Mouse (Mus musculus) left cerebral cortex, adult 9 months (tissue): Measurements from ENCODE around the gene Itprid2.

Source experiments
- DNase-seq, 2 experiments: peaks; one replicate each; pipeline ENCODE4 v3.0.0; 2022; ENCODE audit warnings: low spot score in 2 of 2

Itprid2 gene

GRCm38 (mm10) chr2:79651185-79651584, 16.0 kb downstream of the Itprid2 start:
- DNase-seq, result no peak

GRCm38 (mm10) chr2:79651701-79652100, 16.5 kb downstream of the Itprid2 start:
- no peak for DNase-seq

- DNase-seq, result no peak
Observed at GRCm38 (mm10) chr2:79652502-79652901, 17.4 kb downstream of the Itprid2 start.

GRCm38 (mm10) chr2:79653093-79653808, 18.1 kb downstream of the Itprid2 start:
- DNase-seq, result peak in 1 of 2 experiments; percentile 39

GRCm38 (mm10) chr2:79653809-79654164, 18.6 kb downstream of the Itprid2 start:
- no peak for DNase-seq

GRCm38 (mm10) chr2:79657062-79657461, 21.9 kb downstream of the Itprid2 start:
- DNase-seq, result no peak

- DNase-seq, result no peak
Observed at GRCm38 (mm10) chr2:79660417-79661185, 25.4 kb downstream of the Itprid2 start.

DNA sequence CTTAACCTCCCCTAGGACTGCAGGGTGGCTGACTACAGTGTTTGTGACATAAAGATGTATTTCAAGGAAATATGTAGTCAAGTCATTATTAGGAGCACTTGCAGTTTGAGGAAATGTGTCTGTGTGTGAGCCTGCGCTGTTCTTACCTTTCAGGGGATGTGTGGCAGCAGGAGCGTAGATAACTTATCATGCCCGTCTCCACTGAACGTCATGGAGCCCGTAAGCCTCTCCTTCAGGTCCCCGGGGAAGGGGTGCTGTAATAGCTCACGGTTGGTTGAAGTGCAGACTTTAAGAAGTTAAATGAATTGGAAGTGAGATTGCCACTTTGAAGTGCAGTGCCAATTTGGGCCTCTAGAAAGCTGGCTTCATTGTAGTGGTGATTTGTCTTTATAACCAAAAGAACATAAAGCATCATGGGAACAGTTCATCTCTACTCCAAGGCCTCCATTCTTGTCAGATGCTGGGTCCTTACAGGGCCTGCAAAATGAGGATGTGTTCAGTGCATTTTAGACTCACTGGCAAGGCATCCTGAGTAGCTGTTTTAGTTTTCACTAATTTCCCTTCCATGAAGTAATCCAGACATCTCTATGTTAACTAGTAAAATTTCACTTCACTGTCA, 26.4 kb downstream of the Itprid2 start:
- no peak for DNase-seq

DNA sequence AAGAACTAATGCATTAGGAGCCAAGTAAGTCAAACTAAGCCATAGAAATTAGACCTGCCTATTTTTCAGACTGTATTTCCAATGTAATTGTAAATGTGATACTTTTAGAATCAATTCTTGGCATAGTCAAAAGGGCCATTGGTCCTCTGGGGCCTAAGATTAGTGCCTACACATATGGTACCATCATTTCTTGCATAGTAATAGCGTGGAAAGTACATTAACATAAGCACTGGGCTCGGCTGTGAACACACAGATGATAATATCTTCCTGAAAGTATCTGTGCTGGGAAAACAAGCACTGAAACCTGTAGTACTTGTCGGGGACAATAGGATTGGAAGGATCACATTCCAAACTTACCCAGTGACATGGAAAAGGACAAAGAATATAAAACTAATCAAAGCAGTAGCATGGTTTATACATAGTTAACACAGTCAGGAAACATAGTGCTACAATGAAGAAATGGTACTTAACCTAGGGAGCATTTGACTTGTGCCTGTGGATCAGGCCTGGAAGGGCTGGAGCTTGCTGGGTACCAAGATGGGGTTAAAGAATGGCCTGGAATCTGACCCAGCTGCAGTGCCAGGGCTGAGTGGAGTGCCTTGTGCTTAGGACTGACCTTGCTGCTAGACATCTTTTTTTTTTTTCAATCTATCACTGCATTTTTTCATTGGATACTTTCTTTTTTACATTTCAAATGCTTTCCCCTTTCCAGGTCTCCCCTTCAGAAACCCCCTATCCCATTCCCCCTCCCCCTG, 29.6 kb downstream of the Itprid2 start:
- DNase-seq, result no peak

DNA sequence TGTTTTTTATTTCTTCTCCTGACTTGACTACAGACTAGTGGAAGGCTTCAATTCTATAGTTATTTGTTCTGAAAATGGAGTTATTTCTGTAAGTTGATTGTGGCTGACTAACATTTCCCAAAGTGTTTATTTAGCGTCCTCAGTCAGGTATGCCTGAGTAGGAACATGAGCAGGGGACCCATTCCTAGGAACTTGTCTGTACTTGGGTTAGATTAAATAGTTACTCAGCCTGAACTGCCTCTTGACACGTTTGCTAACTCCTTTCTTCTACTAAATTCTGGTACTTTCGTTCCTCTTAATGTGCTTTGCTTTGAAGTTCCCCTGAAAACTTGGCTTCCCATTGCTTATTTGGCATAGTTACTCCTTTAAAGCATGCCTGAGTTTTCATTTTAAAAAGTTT, 30.3 kb downstream of the Itprid2 start:
- no peak for DNase-seq

DNA sequence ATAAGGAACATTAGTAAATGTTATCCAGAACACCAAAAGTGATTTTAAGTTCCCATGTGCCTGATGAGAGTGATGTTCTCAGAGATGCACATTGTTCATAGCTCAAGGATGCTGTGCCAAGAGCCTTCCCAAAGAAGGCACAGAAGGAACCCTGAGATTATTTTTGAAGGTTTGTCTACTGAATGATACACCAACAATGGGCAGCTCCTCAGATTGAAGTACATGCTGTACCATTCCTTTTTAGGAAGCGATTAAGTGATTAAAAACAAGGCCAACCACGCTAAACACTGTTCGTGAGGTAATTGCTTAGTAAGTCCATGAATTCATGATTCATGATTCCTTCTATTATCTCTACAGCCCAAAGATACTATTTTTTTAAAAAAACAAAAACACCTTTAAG, 40.1 kb downstream of the Itprid2 start:
- DNase-seq, result no peak

GRCm38 (mm10) chr2:79677663-79678257, 42.6 kb downstream of the Itprid2 start:
- DNase-seq, result no peak

DNA sequence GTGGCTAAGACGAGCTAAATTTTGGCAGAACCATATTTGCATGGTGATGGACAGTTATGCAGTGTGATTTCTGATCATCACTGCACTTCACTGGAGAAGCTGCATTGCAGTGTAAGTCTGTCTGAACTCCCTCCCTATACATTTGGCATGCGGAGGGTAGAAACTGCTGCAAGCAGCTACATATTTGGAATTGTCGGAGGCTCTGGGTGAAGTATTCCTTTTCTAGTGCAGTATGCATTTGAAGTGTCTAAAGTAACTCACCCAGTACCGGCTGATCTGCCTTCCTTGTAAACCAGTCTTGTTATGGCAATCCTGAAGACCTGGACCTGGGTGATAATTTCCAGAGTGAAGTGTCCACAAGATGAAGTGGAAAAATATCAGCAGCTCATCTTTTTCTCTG, 46.5 kb downstream of the Itprid2 start:
- DNase-seq, result no peak

DNA sequence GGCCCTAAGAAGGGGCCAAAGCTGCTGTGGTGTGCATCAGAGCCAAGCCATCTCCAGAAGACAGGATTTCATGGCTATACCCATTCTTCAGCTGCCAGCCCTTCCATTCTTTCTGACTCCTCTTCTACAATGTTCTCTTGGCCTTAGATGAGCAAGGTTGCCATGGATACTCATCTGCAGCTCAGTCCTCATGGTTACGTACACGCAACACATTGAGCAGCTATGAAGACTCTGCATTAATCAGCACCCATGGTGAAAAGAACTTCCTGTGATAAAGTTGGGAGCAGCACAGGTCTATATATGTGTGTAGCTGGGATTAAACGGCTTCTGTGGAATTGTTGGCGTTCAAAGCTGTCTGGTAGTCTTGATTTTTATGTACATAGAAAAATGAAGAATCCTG, 48.1 kb downstream of the Itprid2 start:
- no peak for DNase-seq

DNA sequence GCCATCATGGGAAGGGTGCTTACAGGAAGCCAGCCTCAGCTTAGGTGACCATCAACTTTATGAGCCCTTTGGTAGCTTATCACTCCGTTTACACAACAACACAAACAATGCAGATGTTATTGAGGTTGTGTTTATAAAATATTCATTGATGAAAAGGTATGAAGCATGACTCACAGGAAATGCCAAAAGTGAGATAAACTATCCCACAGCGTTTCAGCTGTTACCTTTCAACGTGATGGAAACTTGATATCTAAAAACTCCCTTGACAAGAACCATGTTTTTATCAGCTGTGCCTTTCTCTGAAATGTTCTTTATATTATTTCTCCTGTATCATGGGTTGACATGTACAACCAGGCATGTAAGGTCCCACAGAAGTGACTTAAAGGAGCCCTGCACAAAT, 55.7 kb downstream of the Itprid2 start:
- DNase-seq, result no peak

GRCm38 (mm10) chr2:79695190-79695589, 60.0 kb downstream of the Itprid2 start:
- DNase-seq, result no peak

DNA sequence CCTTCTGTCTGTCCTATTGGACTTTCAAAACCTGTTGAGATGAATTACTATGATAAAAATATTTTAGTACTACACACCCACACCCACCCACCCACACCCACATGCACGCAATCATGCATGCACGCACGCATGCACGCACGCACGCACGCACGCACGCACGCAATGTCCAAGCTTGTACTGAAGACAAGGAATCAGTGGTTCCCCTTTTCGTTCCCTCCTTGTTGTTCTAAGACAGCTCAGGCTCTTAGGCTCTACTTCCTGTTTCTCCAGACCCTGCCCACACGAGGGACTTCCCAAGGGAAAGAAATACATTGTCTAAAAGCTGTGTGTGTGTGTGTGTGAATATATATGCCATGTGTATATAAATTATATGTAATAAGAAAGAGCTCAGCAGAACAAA, 60.8 kb downstream of the Itprid2 start:
- DNase-seq, result no peak

GRCm38 (mm10) chr2:79696478-79697230, 61.5 kb downstream of the Itprid2 start:
- peak in 1 of 2 experiments; percentile 15 for DNase-seq

- DNase-seq, result no peak
Observed at GRCm38 (mm10) chr2:79698166-79698565, 63.0 kb downstream of the Itprid2 start.

DNA sequence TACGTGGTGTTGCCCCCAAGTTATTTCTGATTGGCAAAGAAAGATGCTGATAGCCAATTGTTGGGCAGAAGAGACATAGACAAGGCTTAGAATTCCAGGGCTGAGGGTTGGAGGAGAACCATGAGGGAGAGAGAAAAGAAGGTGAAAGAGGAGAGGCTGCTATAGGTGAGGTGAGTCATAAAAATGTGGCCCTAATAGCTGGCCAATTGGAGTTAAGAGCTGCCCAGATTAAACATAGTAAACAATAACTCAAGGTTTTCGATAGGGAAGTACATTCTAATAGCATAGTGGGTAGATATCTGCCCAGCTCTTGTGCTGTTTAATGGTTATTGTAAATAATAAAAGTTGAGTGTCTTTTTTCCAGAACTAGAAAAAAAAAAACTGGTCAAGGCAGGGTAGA, 69.6 kb downstream of the Itprid2 start:
- DNase-seq, result no peak

GRCm38 (mm10) chr2:79707575-79707974, 72.4 kb downstream of the Itprid2 start, which contains the start of gene Ppp1r1c:
Gene Ppp1r1c, plus strand, starts transcription at chr2:79707780.
- no peak for DNase-seq
